Mouse (Mus musculus): ENCODE data around the gene 1700003F12Rik.

- TF ChIP-seq ZNF384 (IDR thresholded peaks at IDR 0.05; ENCODE audit: low read depth, low read length) (no peak), MAFK (IDR thresholded peaks at IDR 0.05; ENCODE audit: insufficient read depth, low read depth, low read length) (no peak), HCFC1 (IDR thresholded peaks at IDR 0.05; ENCODE audit: borderline replicate concordance, insufficient read depth, low read length) (no peak), CHD2 (IDR thresholded peaks at IDR 0.05; ENCODE audit: low read depth, low read length) (no peak)
Measured at GRCm38 (mm10) chr2:154589051-154589450, 42.2 kb downstream of the 1700003F12Rik start.
